Mouse (Mus musculus): ENCODE measurements at regions not wholly inside any gene's neighbourhood (a gene's known extent, or its start where the extent isn't known, plus 50 kb on each side); places are given as distances from the start of the nearest gene placed in this dataset.

DNA sequence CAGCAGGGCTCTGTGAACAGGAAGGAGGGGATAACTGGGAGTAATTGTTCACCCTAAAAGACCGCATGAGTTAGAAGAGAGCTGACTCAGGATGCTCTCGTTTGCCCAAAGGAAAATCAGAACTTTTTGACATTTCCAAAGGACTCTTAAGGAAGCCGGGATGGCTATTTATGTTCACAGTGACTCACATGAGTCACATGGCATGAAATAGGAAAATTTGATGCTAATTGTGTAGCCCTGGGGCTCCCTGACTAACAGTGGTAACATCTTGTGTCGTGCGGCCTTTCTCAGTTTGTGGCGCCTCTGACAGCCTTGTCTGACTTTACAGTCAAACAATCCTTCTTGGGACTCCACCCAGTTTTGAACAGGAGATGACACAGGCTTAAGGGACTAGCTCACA is 51.9 kb upstream of the Cacna1a start:
- H3K36me3 ChIP-seq (ENCODE audit: control insufficient read depth, insufficient read depth) = no peaks in the 10 kb centered on the region
- H3K9ac ChIP-seq (replicated peaks; ENCODE audit: low read depth, low read length) = no peak overlapping the region
- H3K4me2 ChIP-seq (ENCODE audit: low read length) = no peak overlapping the region
- ATAC-seq = no peak
- WGBS = 79% methylated on average over 6 of the region's 6 CpGs
- H3K9me3 ChIP-seq (ENCODE audit: control insufficient read depth, low read length) = no peaks in the 10 kb centered on the region
- H3K27ac ChIP-seq (ENCODE audit: low read length) = no peak overlapping the region
- H3K4me1 ChIP-seq (replicated peaks; ENCODE audit: control insufficient read depth, insufficient read depth, low read length) = peaks cover 8% of the 10 kb centered on the region; the same call in 1 of the 2 replicates
- peaks cover 17% of the 10 kb centered on the region for H3K27me3 ChIP-seq (replicated peaks; ENCODE audit: control insufficient read depth, insufficient read depth, low read length)
- no peak overlapping the region for H3K4me3 ChIP-seq (replicated peaks; ENCODE audit: low read length)

DNA sequence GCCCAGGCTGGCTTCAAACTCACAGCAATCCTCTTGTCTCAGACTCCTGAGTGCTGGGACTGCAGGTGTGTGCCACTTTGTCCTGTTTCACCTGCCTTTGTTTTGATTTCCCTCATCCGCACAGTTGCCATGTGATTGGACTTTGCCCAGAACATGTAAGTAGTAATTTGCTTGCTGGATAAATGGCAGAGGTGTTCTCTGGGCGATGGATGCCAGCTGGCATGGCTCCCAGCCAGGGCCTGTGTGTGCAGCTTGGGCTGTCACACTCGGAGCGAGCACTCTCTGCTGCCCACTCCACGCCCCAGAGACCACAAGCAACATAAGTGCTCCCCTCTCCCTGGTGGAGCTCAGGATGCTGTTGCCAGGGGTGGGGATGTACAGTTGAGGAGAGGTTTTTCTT is 53.9 kb upstream of the Cacna1a start:
- WGBS = 23% methylated on average over 5 of the region's 5 CpGs
- 0 out of 2 replicates have a peak, but pooled peaks have one; percentile 15 for ATAC-seq
- Histone ChIP-seq H3K4me3 (replicated peaks; ENCODE audit: low read length) (no peak overlapping the region), H3K36me3 (ENCODE audit: control insufficient read depth, insufficient read depth) (no peaks in the 10 kb centered on the region), H3K27me3 (replicated peaks; ENCODE audit: control insufficient read depth, insufficient read depth, low read length) (peaks cover 12% of the 10 kb centered on the region; the same call in 1 of the 2 replicates), H3K27ac (ENCODE audit: low read length) (no peak overlapping the region), H3K4me1 (replicated peaks; ENCODE audit: control insufficient read depth, insufficient read depth, low read length) (peaks cover 8% of the 10 kb centered on the region; the same call in 1 of the 2 replicates), H3K4me2 (ENCODE audit: low read length) (no peak overlapping the region), H3K9ac (replicated peaks; ENCODE audit: low read depth, low read length) (no peak overlapping the region), H3K9me3 (ENCODE audit: control insufficient read depth, low read length) (no peaks in the 10 kb centered on the region)

DNA sequence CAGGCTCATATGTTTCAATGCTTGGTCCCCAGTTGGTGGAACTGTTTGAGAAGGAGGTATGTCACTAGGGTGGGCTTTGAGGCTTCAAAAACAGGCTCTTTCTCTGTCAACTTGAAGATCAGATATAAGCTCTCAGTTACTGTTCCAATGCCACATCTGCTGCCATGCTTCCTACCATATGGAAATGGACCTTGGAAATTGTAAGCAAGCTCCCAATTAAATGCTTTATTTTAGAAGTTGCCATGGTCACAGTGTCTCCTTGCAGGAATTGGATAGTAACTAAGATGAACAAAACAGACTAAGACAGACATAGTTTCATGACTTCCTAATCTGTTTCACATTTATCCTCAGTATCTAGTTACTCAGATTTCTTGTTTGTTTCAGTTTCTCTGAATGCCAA is 56.7 kb upstream of the Cacna1a start:
- Histone ChIP-seq H3K27me3 (replicated peaks; ENCODE audit: control insufficient read depth, insufficient read depth, low read length) (no peaks in the 10 kb centered on the region), H3K9ac (replicated peaks; ENCODE audit: low read depth, low read length) (no peak overlapping the region), H3K4me2 (ENCODE audit: low read length) (no peak overlapping the region), H3K9me3 (ENCODE audit: control insufficient read depth, low read length) (no peaks in the 10 kb centered on the region), H3K4me3 (replicated peaks; ENCODE audit: low read length) (no peak overlapping the region), H3K36me3 (ENCODE audit: control insufficient read depth, insufficient read depth) (no peaks in the 10 kb centered on the region), H3K27ac (ENCODE audit: low read length) (no peak overlapping the region), H3K4me1 (replicated peaks; ENCODE audit: control insufficient read depth, insufficient read depth, low read length) (peaks cover 3% of the 10 kb centered on the region; the same call in 1 of the 2 replicates)
- no peak for ATAC-seq

DNA sequence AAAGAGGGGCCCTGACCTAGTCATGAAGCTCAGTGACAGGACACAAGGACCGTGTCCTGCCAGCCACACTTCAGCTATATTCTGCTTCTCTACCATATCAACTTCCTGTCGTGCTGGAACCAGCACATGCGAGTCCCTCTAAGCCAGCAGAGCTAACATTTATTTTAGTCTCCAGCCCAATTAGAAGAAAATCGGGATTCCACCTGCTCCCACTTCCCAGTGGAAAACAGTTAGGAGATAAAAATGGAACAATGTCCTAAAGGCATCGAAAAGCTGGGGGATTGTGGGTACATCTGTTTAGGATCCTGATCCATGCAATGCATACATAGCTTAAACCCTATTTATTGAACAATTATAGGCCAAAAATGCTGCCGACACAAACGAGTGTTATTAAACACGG is 58.7 kb upstream of the Cacna1a start:
- Histone ChIP-seq H3K4me1 (replicated peaks; ENCODE audit: control insufficient read depth, insufficient read depth, low read length) (peaks cover 2% of the 10 kb centered on the region; the same call in 1 of the 2 replicates), H3K27me3 (replicated peaks; ENCODE audit: control insufficient read depth, insufficient read depth, low read length) (no peaks in the 10 kb centered on the region), H3K36me3 (ENCODE audit: control insufficient read depth, insufficient read depth) (no peaks in the 10 kb centered on the region), H3K4me2 (ENCODE audit: low read length) (no peak overlapping the region), H3K9ac (replicated peaks; ENCODE audit: low read depth, low read length) (no peak overlapping the region), H3K4me3 (replicated peaks; ENCODE audit: low read length) (no peak overlapping the region), H3K27ac (ENCODE audit: low read length) (no peak overlapping the region), H3K9me3 (ENCODE audit: control insufficient read depth, low read length) (no peaks in the 10 kb centered on the region)
- ATAC-seq = no peak
- WGBS = 73% methylated on average over 8 of the region's 8 CpGs

DNA sequence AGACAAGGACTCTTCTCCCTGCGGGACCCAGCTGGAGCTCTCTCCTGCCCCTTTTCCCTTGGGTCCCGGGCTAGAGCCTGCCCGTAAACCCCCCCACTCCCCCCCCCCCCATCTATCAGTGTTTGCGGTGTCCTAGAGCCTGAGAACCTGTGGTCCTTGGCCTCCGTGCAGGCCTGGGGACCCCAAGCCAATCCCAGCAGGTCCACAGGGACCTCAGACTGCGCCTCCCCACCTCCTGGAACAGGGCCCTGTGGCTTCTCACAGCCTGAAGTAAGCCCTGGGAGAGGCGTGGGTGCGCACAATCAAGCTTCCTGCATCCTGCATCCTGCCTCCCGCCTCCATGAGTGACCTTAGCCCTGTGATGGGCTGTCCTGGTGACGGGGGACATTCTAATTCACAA is 52.6 kb upstream of the Ccdc130 start:
- 84% methylated on average over 9 of the region's 10 CpGs for WGBS
- Histone ChIP-seq H3K27me3 (replicated peaks; ENCODE audit: control insufficient read depth, insufficient read depth, low read length) (no peaks in the 10 kb centered on the region), H3K9ac (replicated peaks; ENCODE audit: low read depth, low read length) (no peak overlapping the region), H3K27ac (ENCODE audit: low read length) (no peak overlapping the region), H3K36me3 (ENCODE audit: control insufficient read depth, insufficient read depth) (no peaks in the 10 kb centered on the region), H3K4me1 (replicated peaks; ENCODE audit: control insufficient read depth, insufficient read depth, low read length) (no peaks in the 10 kb centered on the region), H3K4me3 (replicated peaks; ENCODE audit: low read length) (no peak overlapping the region), H3K9me3 (ENCODE audit: control insufficient read depth, low read length) (no peaks in the 10 kb centered on the region), H3K4me2 (ENCODE audit: low read length) (no peak overlapping the region)
- ATAC-seq = no peak

DNA sequence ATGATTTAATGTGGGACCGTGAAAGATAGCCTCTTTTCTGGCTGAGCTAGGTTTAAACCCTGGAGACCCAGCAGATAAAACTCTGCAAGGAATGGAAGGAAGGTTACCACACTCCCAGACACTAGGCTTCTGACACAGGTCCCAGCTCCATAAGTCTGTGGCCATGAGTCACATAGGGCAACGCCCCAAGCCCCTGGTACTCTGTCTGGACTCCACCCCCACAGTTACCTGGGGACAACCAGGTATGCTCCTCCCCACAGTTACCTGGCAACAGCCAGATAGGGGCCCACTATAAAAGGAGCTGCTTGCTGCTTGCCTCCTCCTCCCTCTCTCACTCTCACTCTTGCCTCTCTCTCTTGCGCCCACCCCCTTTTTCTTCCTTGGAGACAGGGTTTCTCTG is 51.7 kb upstream of the Ccdc130 start:
- no peaks in the 10 kb centered on the region for H3K36me3 ChIP-seq (ENCODE audit: control insufficient read depth, insufficient read depth)
- no peaks in the 10 kb centered on the region for H3K27me3 ChIP-seq (replicated peaks; ENCODE audit: control insufficient read depth, insufficient read depth, low read length)
- H3K27ac ChIP-seq (ENCODE audit: low read length) = no peak overlapping the region
- H3K4me3 ChIP-seq (replicated peaks; ENCODE audit: low read length) = no peak overlapping the region
- no peak overlapping the region for H3K4me2 ChIP-seq (ENCODE audit: low read length)
- no peak overlapping the region for H3K9ac ChIP-seq (replicated peaks; ENCODE audit: low read depth, low read length)
- no peaks in the 10 kb centered on the region for H3K4me1 ChIP-seq (replicated peaks; ENCODE audit: control insufficient read depth, insufficient read depth, low read length)
- ATAC-seq = no peak
- 77% methylated on average over 3 of the region's 3 CpGs for WGBS
- no peaks in the 10 kb centered on the region for H3K9me3 ChIP-seq (ENCODE audit: control insufficient read depth, low read length)
